Mouse (Mus musculus) thymus, adult 2 months (tissue): ENCODE measurements around the gene Hexim2. TPM values are rescaled to one million over a fixed set of nuclear protein-coding genes. Genes with fewer than 3 reads are reported as not detected.

Experiments used
- DNase-seq: peaks from one replicate; pipeline ENCODE4 v3.0.0; 2021
- H3K27ac ChIP-seq: fragments of 200-500 bp; 2 replicates; pipeline ENCODE4 v1.5.1; 2012; ENCODE audit warnings: low read length, control low read depth; ENCODE audit not compliant: control insufficient read depth, insufficient read depth
- H3K27me3 ChIP-seq: fragments of 200-500 bp; 2 replicates; pipeline ENCODE4 v1.6.1; 2012; ENCODE audit warnings: mild to moderate bottlenecking, low read length, moderate library complexity, mixed read lengths; ENCODE audit not compliant: control insufficient read depth, insufficient read depth
- H3K36me3 ChIP-seq: fragments of 200-500 bp; 2 replicates; pipeline ENCODE4 v1.6.1; 2012; ENCODE audit warnings: mild to moderate bottlenecking, low read length, moderate library complexity; ENCODE audit not compliant: control insufficient read depth, insufficient read depth
- H3K4me1 ChIP-seq: fragments of 200-500 bp; replicated peaks from 2 replicates; pipeline ENCODE4 v1.6.1; 2012; ENCODE audit warnings: low read length; ENCODE audit not compliant: control insufficient read depth, insufficient read depth
- H3K4me3 ChIP-seq: fragments of 200-500 bp; 2 replicates; pipeline ENCODE4 v1.5.1; 2012; ENCODE audit warnings: mild to moderate bottlenecking, low read length, control low read depth, moderate library complexity; ENCODE audit not compliant: control insufficient read depth, insufficient read depth
- CTCF ChIP-seq: fragments of 200-500 bp; IDR thresholded peaks from 2 replicates; pipeline ENCODE4 v1.5.1; 2012; ENCODE audit warnings: mild to moderate bottlenecking, control low read depth, low read length, moderate library complexity, borderline replicate concordance; ENCODE audit not compliant: control insufficient read depth, poor library complexity, insufficient read depth; ENCODE audit errors: extremely low read depth
- POLR2A ChIP-seq: fragments of 200-500 bp; IDR thresholded peaks from 2 replicates; pipeline ENCODE4 v1.6.1; 2012; ENCODE audit warnings: mild to moderate bottlenecking, low read length, control low read depth, moderate library complexity; ENCODE audit not compliant: control insufficient read depth, poor library complexity, insufficient read depth; ENCODE audit errors: extremely low read depth
- WGBS: fragments of 180-500 bp; shearing (Covaris S2); methylation state at CpG from one replicate; pipeline ENCODE4 v1.1.7; 2018; 5-methylcytosine and 5-hydroxymethylcytosine counted together
- polyA plus RNA-seq: library from polyadenylated mRNA; depleted of rRNA; stranded (reverse); fragments of >200 nt; gene quantifications from 2 replicates; pipeline ENCODE4 v1.2.3, GENCODE M21; 2012

Hexim2 gene
- polyA plus RNA-seq, 1 experiment, result 4.9 TPM

DNA sequence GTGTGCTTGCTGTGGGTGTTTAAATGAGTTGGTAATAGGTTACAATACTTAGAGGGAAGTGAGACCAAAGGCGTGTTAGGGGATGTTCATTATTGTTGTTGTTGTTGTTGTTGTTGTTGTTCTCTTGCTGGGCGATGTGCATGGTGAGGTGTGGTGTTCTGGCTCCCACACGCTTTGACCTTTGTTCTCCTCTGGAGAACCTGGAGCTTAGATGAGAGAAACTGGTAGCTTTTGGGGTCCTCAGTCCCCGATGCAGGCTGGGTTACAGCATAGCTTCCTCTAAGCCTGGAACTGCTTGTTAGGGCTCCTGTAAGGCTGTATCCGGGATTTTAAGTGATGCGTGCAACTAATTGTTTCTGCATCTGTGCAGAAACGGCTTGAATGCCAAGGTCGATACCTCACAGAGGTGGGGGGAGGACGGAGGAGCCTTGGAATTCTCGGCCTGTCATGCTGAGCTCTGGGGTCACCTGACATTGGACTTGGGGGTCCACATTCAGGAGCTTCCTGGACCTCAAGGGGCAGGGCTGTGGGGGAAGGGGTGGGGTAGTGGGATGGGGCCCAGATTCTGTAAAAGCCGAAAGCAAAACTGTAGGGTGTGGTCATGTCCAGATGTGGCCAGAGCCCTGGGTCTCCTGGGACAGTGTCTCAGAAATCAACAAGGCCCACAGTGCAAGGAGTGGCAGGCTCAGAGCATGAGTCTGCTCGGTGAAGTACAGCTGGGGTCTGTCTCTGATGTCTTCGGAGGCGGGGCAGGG is 43.6 kb downstream of the Hexim2 start:
- peak overlapping the region; percentile 89 for H3K27ac ChIP-seq

DNA sequence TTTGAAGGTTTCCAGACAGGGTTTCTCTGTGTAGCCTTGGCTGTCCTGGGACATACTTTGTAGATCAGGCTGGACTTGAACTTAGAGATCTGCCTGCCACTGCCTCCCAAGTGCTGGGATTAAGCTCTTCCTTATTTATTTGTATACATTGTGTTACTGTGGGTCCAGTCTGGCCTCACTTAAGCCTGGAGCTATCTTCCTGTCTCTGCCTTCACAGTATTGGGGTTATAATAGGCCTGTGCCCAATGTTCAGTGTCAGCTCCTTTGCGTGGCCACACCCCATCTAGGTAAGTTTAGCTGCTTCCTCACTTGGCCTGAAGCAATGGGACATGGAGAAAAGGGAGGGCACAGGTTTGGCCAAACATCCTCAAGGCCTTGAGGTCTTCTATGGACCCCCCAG is 44.3 kb downstream of the Hexim2 start:
- DNase-seq, result no peak
- peaks cover 6% of the 10 kb centered on the region for H3K36me3 ChIP-seq
- no peaks in the 10 kb centered on the region for H3K27me3 ChIP-seq
- H3K4me1 ChIP-seq, result peaks cover 58% of the 10 kb centered on the region
- H3K4me3 ChIP-seq, result no peak overlapping the region
- WGBS, result 96% methylated on average over 1 of the region's 1 CpGs
- TF ChIP-seq POLR2A (no peak), CTCF (no peak)
- H3K27ac ChIP-seq, result no peak overlapping the region

More for the DNA sequence above, 43.6 kb downstream of the Hexim2 start:
- TF ChIP-seq POLR2A (no peak), CTCF (no peak)
- Histone ChIP-seq H3K4me3 (peak overlapping the region; percentile 33), H3K36me3 (peaks cover 3% of the 10 kb centered on the region; the same call in 1 of the 2 replicates), H3K4me1 (peaks cover 58% of the 10 kb centered on the region), H3K27me3 (no peaks in the 10 kb centered on the region)
- WGBS, result 31% methylated on average over 14 of the region's 14 CpGs
- DNase-seq, result no peak

DNA sequence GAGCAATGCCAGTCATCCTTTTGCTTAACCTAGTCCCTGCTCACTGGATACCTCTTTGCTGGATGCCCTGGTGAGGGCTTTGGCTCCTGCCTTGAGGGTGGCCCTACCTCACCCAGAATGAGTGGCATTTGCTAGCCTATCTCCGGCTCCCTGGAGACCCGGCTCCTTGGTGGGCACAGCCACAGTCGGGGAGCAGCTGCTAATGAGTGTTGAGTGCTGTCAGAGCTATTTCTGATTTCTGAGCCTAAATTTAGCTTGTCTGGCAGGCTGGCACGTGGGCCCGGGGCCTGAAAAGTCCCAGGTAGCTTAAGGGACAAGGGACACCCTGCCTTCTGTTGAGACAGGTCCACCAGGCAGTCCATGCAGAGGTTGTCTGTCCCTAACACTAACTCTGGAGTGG is 45.0 kb downstream of the Hexim2 start:
- H3K27me3 ChIP-seq, result no peaks in the 10 kb centered on the region
- peaks cover 13% of the 10 kb centered on the region for H3K36me3 ChIP-seq
- H3K4me3 ChIP-seq, result no peak overlapping the region
- H3K27ac ChIP-seq, result no peak overlapping the region
- H3K4me1 ChIP-seq, result peaks cover 57% of the 10 kb centered on the region
- DNase-seq, result no peak
- TF ChIP-seq CTCF, result no peak
- no peak for TF ChIP-seq POLR2A
- 72% methylated on average over 5 of the region's 5 CpGs for WGBS

DNA sequence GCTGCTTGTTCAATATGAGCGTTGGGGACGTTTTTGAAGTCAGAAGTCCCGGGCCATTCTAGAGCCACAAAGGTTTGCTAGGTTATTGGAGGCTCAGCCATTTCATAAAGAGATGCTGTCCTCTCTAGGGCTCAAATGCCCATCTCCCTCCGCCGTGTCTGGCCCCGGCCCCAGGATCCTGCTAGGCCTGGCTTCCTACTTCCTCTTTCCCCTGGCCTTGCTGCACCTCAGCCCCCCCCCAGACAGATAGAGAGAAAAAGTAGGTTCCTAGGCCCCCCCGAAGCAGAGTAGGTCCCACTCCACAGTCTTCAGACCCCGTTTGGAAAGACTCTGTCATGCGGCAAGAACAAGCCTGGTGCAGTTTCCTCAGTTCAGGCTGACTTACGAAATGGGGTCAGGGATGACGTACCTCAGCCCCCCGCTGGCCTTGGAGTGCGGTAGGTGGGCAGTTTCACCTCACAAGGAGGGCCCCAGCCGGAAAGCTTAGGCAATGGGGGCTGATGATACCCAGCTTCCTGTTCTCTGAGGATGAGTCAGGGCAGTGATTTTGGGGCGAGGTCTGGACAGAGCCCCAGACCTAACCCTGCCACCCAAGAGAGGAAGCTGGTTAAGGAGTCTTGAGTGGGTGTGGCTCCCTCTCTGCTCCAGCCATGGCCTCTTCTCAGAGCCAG is 45.7 kb downstream of the Hexim2 start:
- no peak for DNase-seq
- no peak overlapping the region for H3K27ac ChIP-seq
- no peaks in the 10 kb centered on the region for H3K27me3 ChIP-seq
- 54% methylated on average over 15 of the region's 15 CpGs for WGBS
- H3K4me3 ChIP-seq, result no peak overlapping the region
- no peak for TF ChIP-seq CTCF
- no peak for TF ChIP-seq POLR2A
- peaks cover 20% of the 10 kb centered on the region for H3K36me3 ChIP-seq
- peaks cover 50% of the 10 kb centered on the region for H3K4me1 ChIP-seq

DNA sequence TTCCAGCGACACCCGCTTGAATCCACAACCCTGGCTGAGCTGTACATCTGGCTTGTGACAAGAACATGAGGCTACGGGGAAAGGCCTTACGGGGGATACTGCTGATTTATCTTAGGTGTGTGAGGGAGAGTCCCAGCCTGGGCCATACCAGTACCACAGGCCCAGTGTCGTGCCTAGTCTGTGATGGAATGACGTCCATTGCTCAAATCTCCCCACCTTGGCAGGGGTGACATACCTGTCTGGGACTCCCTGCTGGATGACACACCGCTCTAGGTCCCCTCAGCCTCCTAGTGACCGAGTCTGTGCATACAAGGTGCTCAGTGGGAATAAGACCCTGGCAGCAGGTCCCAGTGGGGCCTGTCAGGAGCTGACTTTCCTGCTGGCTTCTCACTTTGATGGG is 46.5 kb downstream of the Hexim2 start:
- no peak overlapping the region for H3K4me3 ChIP-seq
- DNase-seq, result no peak
- WGBS, result 98% methylated on average over 8 of the region's 8 CpGs
- no peaks in the 10 kb centered on the region for H3K27me3 ChIP-seq
- H3K27ac ChIP-seq, result no peak overlapping the region
- H3K36me3 ChIP-seq, result peaks cover 21% of the 10 kb centered on the region
- no peak for TF ChIP-seq CTCF
- no peak for TF ChIP-seq POLR2A
- peaks cover 42% of the 10 kb centered on the region for H3K4me1 ChIP-seq

DNA sequence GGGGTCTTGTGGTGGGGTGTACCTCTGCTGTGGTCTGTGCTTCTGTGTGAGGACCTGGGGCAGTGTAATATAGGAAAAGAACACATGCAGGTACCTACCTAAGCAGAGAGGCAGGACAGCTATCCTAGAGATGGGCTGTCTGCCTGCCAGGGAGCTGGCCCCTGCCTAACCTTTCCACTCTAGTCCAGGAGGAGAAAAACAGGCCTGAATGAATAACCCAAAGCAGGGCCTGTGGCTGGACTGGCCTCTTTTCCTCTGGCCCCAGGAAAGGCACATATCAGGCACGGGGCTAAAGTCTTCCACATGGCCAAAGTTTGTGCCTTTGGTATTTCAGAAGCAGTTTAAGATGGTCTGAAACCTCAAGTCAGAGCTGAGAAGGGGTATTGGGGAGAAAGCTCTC is 48.2 kb downstream of the Hexim2 start:
- H3K27me3 ChIP-seq, result no peaks in the 10 kb centered on the region

More for the DNA sequence above, 48.2 kb downstream of the Hexim2 start:
- no peak overlapping the region for H3K27ac ChIP-seq
- peaks cover 31% of the 10 kb centered on the region for H3K4me1 ChIP-seq
- no peak for DNase-seq
- peaks cover 31% of the 10 kb centered on the region for H3K36me3 ChIP-seq
- WGBS, result 95% methylated on average over 1 of the region's 1 CpGs
- TF ChIP-seq POLR2A (no peak), CTCF (no peak)
- no peak overlapping the region for H3K4me3 ChIP-seq
